Mouse (Mus musculus): Measurements from ENCODE around the gene Hspbp1.

Hspbp1 gene

DNA sequence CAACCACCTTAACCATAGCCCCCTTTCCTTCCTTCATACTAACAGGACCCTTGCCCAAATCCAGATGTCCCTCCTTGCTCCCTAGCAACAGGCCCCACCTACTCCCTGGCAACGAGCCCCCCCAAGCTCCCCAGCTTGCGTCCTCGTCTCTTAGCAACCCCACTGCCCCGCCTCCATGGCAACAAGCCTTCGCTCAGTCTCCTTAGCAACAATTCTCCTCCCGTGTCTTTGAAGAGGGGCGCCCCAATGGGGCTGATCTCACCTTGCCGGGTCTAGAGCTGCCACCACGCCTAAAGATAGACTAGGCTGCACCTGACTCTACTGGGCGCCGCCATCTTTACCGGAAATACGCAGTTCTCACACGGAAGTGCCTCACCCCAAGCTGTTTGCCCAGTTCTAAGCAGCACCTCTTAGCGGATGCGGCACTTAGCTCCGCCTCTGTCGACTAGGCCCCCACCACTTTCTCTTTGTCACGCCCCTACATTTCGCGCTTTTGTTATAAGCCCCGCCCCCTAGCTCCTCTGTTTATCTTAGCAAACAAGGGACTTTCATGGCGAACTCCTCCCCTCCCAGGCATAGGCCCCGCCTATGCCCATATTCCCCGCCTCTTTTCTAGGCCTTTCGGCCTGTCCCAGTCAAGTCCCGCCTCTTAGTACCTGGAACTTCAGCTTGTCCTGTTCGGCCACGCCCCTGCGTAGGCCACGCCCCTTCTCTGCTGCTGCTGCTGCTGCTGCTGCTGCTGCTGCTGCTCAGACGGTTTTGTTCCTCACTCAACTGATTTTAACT, at the start of gene Hspbp1:
Hspbp1 (minus strand) TSS at position 437 of the 786 bp plus-strand sequence.
- peak; percentile 97 for DNase-seq (ENCODE audit: low read depth, low spot score)

GRCm38 (mm10) chr7:4732968-4733392, 48.1 kb upstream of the Hspbp1 start:
- DNase-seq (ENCODE audit: low read depth, low spot score) = no peak

GRCm38 (mm10) chr7:4731090-4731489, 46.2 kb upstream of the Hspbp1 start:
- no peak for DNase-seq (ENCODE audit: low read depth, low spot score)

DNA sequence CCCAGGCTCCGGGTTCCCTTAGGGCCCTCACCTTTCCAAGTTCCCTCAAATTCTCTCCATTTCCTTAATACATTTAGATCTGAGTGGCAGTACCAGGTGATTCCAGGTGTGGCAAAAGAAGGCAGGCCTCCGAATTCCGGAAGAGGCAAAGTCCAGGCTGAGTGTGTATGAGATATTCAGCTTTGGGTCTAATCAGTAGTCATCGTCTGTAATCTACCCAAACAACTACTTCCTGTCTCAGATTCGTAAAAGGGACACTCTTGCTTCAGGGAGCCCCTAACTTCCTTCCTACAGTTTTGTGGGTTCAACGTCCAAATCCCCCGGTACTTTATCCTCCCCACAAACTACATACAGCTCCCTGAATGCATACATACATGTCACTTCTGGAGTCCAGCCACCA, 40.3 kb upstream of the Hspbp1 start, which contains the start of gene Tmem150b:
Tmem150b (minus strand) TSS at position 81 of the 400 bp plus-strand sequence.
- DNase-seq (ENCODE audit: low read depth, low spot score) = no peak

DNA sequence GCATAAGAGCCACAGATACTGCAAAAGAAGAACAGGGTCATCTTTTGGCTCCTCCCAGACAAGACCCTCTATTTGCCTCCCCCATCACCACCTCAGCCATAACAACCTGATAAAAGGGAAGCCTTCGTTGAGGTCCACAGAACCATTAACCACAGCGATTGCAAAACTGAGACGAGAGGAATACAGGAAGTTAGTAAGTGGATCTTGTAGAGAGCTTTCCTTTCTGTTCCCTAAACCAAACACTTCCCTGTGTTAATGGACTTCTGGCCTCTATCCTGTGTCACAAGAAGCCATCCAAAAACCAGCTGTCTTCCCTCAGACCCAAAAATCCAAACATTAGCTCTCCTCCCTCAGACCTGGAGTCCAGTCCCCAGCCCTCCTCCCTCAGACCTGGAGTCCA, 39.5 kb upstream of the Hspbp1 start:
- DNase-seq (ENCODE audit: low read depth, low spot score) = no peak

DNA sequence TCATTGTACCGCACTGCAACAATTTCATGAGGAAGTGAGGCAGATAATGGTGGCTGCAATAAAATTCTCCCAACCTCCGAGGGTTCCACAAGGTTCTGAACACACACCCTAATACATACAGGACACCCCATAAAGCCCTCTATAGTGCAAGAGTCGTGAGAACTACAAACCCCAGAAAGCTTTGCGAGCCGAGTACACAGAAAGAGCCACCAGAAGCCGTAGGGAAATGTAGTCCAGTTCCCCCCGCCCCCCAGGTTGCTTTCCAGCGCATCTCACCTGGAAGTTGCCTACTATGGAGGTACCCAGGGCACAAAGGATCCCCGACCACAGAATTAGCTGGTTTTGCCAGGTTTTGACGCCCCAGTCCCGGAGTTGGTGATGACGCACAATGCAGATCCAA, 38.6 kb upstream of the Hspbp1 start:
- DNase-seq (ENCODE audit: low read depth, low spot score) = no peak

DNA sequence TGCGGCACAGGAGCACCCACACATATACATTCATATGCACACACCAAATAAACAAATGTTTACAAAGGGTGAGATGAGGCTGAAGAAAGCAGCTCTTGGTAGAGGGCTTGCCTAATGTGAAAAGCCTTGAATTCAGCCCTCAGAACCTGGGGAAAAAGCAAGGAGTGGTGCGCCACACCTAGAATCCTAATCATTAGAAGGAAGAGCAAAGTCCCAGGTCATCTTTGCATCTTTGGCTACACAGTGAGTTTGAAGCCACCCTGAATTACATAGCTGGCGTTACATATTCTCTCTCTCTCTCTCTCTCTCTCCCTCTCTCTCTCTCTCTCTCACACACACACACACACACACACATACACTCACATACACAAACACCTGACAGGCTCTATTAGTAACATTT, 34.4 kb upstream of the Hspbp1 start:
- DNase-seq (ENCODE audit: low read depth, low spot score) = no peak

- no peak for DNase-seq (ENCODE audit: low read depth, low spot score)
Observed at GRCm38 (mm10) chr7:4716955-4717354, 32.1 kb upstream of the Hspbp1 start.

DNA sequence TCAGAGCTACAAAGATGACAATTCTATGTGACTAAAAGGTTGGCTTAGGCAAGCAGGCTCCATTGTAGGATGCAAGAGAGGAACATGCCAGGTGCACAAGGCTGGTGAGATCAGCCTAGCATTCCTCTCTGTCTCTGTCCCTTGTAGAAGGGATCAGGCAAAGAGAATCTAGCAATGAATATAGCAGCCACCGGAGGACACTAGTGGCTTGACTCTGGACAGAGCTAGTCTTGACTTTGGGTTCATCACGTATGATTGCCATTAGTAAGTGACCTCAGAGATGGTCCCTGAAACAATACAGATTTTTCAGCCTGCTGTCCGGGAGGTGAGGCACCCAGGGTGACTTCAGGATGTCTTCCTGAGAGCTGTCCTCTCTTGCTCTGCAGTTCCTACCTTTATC, 27.7 kb upstream of the Hspbp1 start:
- DNase-seq (ENCODE audit: low read depth, low spot score) = no peak

DNA sequence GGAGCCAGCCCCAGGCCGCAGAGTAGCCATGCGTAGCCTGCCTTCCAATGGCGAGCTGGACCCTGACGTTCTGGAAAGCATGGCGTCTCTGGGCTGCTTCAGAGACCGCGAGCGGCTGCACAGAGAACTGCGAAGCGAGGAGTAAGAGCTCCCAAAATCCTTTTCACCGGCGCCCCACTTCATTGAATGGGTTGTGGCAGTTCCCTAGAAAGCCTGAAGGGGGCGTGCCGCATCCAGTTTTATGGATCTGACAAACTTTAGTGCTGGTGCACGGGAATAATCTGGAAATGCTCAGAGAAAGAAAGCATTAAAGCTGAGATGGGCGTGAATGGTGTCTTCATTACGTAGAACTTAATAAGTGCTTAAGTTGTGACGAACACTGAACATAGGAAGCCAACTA, 20.2 kb upstream of the Hspbp1 start:
- DNase-seq (ENCODE audit: low read depth, low spot score) = no peak

GRCm38 (mm10) chr7:4703195-4703594, 18.3 kb upstream of the Hspbp1 start:
- no peak for DNase-seq (ENCODE audit: low read depth, low spot score)

GRCm38 (mm10) chr7:4702334-4702733, 17.5 kb upstream of the Hspbp1 start:
- DNase-seq (ENCODE audit: low read depth, low spot score) = no peak

- no peak for DNase-seq (ENCODE audit: low read depth, low spot score)
Observed at GRCm38 (mm10) chr7:4693004-4693403, 8.1 kb upstream of the Hspbp1 start.

GRCm38 (mm10) chr7:4690951-4691653, 6.2 kb upstream of the Hspbp1 start:
- DNase-seq (ENCODE audit: low read depth, low spot score) = no peak

GRCm38 (mm10) chr7:4690387-4690786, 5.5 kb upstream of the Hspbp1 start, which contains the start of gene Brsk1:
Gene Brsk1 (plus strand): TSS chr7:4690604.
- peak; percentile 61 for DNase-seq (ENCODE audit: low read depth, low spot score)

DNA sequence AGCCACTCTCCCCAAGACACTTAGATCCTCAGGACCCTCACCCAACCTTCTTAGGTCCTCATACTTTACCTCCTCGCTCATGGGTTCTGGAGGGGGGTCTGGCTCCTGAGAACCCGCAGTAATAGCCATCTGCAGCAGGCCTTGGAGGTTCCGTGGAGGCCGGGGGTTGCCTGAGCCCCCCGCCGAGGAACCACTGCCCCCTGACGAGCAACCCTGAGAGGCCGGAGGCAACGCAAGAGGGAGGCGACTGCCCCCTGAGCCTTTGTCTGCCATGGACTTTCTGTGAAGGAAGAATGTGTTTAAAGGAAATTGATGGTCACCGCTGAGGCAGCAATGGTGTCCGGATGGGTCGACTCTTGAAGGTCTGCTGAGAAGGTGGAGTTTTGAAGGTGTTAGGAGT, 665 bp downstream of the Hspbp1 start:
- no peak for DNase-seq (ENCODE audit: low read depth, low spot score)

DNA sequence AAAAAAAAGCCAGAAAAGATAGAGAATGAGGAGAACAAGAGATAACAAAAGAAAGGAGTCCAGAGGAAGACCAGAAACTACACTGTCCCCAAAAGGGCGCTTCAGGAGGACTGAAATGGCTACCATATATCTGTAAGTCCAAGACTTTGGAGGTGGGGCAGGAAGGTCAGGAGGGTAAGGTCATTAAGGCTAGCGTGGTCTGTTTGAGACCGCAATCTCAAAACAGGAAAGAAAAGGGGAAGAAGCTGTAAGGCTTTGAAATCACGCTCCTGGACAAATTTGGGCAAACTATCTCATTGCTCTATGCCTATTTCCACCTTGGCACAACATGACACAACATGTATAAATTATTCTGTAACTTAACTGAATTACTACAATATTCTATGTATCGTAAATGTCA, 1.6 kb downstream of the Hspbp1 start:
- DNase-seq (ENCODE audit: low read depth, low spot score) = no peak

- DNase-seq (ENCODE audit: low read depth, low spot score) = no peak
Observed at GRCm38 (mm10) chr7:4675200-4675599, 9.7 kb downstream of the Hspbp1 start.

DNA sequence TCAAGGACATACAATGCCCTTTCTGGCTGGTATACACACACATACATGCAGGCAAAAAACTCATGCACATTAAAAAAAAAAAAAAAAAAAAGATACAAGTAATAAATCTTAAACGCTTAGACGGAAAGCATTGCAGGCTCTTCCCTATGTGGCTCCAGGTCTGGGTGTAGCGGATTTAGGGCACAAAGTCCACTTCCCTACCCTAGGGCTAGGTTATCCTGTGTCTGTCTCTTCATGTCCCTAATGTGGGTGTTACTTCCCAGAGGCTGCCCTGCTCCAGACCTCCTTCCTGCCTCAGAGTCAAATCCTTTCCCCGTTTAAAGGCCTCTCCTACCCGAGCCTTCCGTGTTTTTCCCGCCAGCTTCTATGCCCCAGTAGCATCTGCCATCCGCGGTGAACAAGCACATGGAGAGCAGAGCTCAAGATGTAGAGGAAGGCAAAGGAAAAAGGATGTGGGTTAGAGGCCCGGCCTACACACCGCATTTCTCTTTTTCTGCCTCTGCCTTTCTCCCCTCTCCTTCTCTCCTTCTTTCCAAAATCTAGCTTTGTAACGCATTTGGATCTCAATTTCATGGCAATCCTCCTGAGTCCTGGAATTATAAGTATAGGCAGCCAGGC, 10.6 kb downstream of the Hspbp1 start:
- DNase-seq (ENCODE audit: low read depth, low spot score) = no peak

- DNase-seq (ENCODE audit: low read depth, low spot score) = no peak
Observed at GRCm38 (mm10) chr7:4671956-4672355, 12.9 kb downstream of the Hspbp1 start.

GRCm38 (mm10) chr7:4670655-4671255, 14.1 kb downstream of the Hspbp1 start:
- DNase-seq (ENCODE audit: low read depth, low spot score) = no peak

- no peak for DNase-seq (ENCODE audit: low read depth, low spot score)
Observed at GRCm38 (mm10) chr7:4669156-4669555, 15.7 kb downstream of the Hspbp1 start.
